Mouse (Mus musculus) liver, embryonic 14.5 days (tissue): ENCODE measurements around the gene Ccdc61. TPM values are rescaled to one million over a fixed set of nuclear protein-coding genes. Genes with fewer than 3 reads are reported as not detected.

Experiments
- ATAC-seq: fragments of 200-750 bp; cut with Nextera tagmentation; 2 replicates; pipeline ENCODE4 v1.8.0; 2017; ENCODE audit warnings: moderate number of reproducible peaks, mild to moderate bottlenecking, moderate library complexity; ENCODE audit not compliant: insufficient read depth
- DNase-seq, 3 experiments: peaks; one replicate each; pipeline ENCODE4 v3.0.0-alpha.2; 2012 to 2013; ENCODE audit warnings: low read depth in 3 of 3, low spot score in 3 of 3
- H3K27ac ChIP-seq: fragments of 300-500 bp; sonication (generic); 2 replicates; pipeline ENCODE4 v1.5.1; 2014; ENCODE audit warnings: moderate library complexity, mild to moderate bottlenecking, control low read depth, inconsistent platforms
- H3K27me3 ChIP-seq: fragments of 300-500 bp; sonication (generic); 2 replicates; pipeline ENCODE4 v1.6.1; 2014; ENCODE audit warnings: mild to moderate bottlenecking, low read length, moderate library complexity; ENCODE audit not compliant: control insufficient read depth, insufficient read depth
- H3K36me3 ChIP-seq: fragments of 300-500 bp; sonication (generic); replicated peaks from 2 replicates; pipeline ENCODE4 v1.6.1; 2014; ENCODE audit warnings: low read depth; ENCODE audit not compliant: control insufficient read depth, insufficient read depth
- H3K4me1 ChIP-seq, 2 experiments: fragments of 200-500 bp in 1 of 2; fragments of 300-500 bp in 1 of 2; sonication (generic) in 1 of 2; replicated peaks; 2 replicates each; pipeline ENCODE4 v1.6.1; 2012 to 2014; ENCODE audit warnings: antibody characterized with exemption in 1 of 2, inconsistent platforms in 1 of 2, low read length in 1 of 2; ENCODE audit not compliant: control insufficient read depth in 2 of 2, insufficient read depth in 2 of 2
- H3K4me2 ChIP-seq: fragments of 300-500 bp; sonication (generic); 2 replicates; pipeline ENCODE4 v1.6.1; 2014; ENCODE audit warnings: low read depth, mild to moderate bottlenecking, control low read depth, moderate library complexity
- H3K4me3 ChIP-seq, 2 experiments: fragments of 200-500 bp in 1 of 2; fragments of 300-500 bp in 1 of 2; sonication (generic) in 1 of 2; 2 replicates each; pipeline ENCODE4 v1.5.1; 2012 to 2014; ENCODE audit warnings: low read depth in 2 of 2, low read length in 2 of 2, mild to moderate bottlenecking in 2 of 2, control low read depth in 1 of 2, inconsistent platforms in 1 of 2, moderate library complexity in 1 of 2; ENCODE audit not compliant: insufficient read depth in 1 of 2
- H3K9ac ChIP-seq: fragments of 300-500 bp; sonication (generic); replicated peaks from 2 replicates; pipeline ENCODE4 v1.6.1; 2014; ENCODE audit warnings: mild to moderate bottlenecking, control low read depth, moderate library complexity
- H3K9me3 ChIP-seq: fragments of 300-500 bp; sonication (generic); 2 replicates; pipeline ENCODE4 v1.6.1; 2016; ENCODE audit warnings: low read length, mixed read lengths; ENCODE audit not compliant: control insufficient read depth
- CTCF ChIP-seq: IDR thresholded peaks from 2 replicates; pipeline ENCODE4 v1.5.1; 2016; ENCODE audit warnings: antibody characterized with exemption, low read depth, control low read depth
- EP300 ChIP-seq: IDR thresholded peaks from 2 replicates; pipeline ENCODE4 v1.6.1; 2016; ENCODE audit warnings: antibody characterized with exemption, low read depth
- WGBS: fragments of 180-500 bp; shearing (Covaris S2); extraction: QIAGEN DNeasy Blood & Tissue Kit; methylation state at CpG from one replicate; pipeline ENCODE4 v1.1.7; 2014; ENCODE audit not compliant: insufficient replicate concordance; 5-methylcytosine and 5-hydroxymethylcytosine counted together
- polyA plus RNA-seq, 2 experiments: library from polyadenylated mRNA; depleted of rRNA in 1 of 2; stranded (reverse) in 1 of 2; unstranded in 1 of 2; fragments of >200 nt; fragmentation: Nextera tagmentation in 1 of 2; extraction: Ambion mirVana in 1 of 2; gene quantifications; 2 replicates each; pipeline versions ENCODE4 v1.2.1 to v1.2.3; 2012 to 2014

Gene Ccdc61
- polyA plus RNA-seq, 2 experiments, result 5.5 to 10.0 TPM

DNA sequence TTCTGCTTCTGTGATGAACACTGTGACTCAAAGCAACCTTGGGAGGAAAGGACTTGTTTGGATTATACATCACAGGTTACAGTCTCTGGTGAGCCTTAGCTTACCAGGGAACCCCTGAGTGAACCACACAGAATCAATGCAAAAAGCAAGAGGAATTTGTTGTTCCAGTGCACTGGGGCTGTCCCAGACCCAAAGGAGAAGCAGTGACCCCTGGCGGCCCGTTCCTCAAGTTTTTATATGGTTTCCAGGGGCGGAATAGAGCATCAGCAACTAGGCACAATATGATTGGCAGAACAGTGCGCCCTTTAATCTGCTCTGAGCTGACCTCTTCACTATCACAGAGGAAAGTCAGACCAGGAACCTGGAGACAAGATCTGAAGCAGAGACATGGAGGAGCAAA is 6.0 kb upstream of the Ccdc61 start:
- ATAC-seq (no peak), DNase-seq (no peak)
- H3K36me3 ChIP-seq, result no peaks in the 10 kb centered on the region
- 38% methylated on average over 4 of the region's 4 CpGs for WGBS
- no peak overlapping the region for H3K4me2 ChIP-seq
- H3K9me3 ChIP-seq, result no peaks in the 10 kb centered on the region
- no peak overlapping the region for H3K9ac ChIP-seq
- H3K4me1 ChIP-seq, result no peaks in the 10 kb centered on the region
- no peak overlapping the region for H3K27ac ChIP-seq
- H3K27me3 ChIP-seq, result no peaks in the 10 kb centered on the region; the same call in 1 of the 2 replicates
- no peak for TF ChIP-seq EP300
- peak; percentile 21; the same call in 1 of the 2 replicates for TF ChIP-seq CTCF
- H3K4me3 ChIP-seq, result no peak overlapping the region

DNA sequence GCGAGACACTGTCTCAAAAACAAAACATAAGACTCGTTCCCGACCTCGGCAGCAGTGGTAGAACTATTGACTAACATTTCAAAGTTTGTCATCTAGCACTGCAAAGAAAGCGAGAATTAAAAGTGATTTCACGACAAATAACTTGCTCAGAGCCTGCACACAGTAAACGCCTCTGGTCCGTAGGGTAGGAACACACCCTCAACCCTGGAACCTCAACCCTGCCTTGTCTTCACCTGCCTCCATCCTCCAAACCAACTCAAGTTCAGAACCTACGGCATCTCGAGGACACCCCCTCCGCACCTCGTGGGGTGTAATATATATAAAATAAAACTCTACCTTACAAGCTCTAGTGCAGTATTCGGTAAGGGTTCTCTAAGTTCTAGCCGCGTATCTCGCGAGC is 418 bp downstream of the Ccdc61 start:
- peak overlapping the region; percentile 66 to 98 for H3K4me3 ChIP-seq
- H3K4me1 ChIP-seq, result peaks cover 2 to 13% of the 10 kb centered on the region in 2 experiments; a peak in 3 of 4 replicates
- no peaks in the 10 kb centered on the region for H3K27me3 ChIP-seq
- ATAC-seq, result peak; percentile 49
- no peak overlapping the region for H3K27ac ChIP-seq
- no peaks in the 10 kb centered on the region for H3K36me3 ChIP-seq
- no peak for DNase-seq
- TF ChIP-seq EP300, result no peak
- TF ChIP-seq CTCF, result no peak
- WGBS, result 2% methylated on average over 17 of the region's 17 CpGs
- peak overlapping the region; percentile 59 for H3K9ac ChIP-seq
- peak overlapping the region; percentile 87 for H3K4me2 ChIP-seq
- H3K9me3 ChIP-seq, result no peaks in the 10 kb centered on the region

DNA sequence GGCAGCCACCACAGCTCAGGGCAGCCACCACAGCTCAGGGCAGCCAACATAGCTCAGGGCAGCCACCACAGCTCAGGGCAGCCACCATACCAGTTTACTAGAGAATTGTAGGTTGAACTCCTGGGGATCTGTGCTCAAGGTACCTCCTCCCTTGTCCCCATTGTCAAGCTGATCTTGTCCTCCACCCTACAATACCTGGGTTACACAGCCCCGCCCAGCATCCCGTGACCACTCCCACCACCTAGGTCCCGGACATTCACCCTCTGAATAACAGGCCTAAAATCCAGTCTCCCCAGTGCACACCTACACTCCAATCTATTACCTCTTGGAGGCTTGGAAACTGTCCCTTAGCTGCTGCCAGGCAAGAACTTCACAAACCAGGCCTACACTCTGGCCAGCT is 5.2 kb downstream of the Ccdc61 start:
- Histone ChIP-seq H3K9me3 (no peaks in the 10 kb centered on the region), H3K4me3 (no peak overlapping the region), H3K36me3 (no peaks in the 10 kb centered on the region), H3K27ac (no peak overlapping the region), H3K27me3 (no peaks in the 10 kb centered on the region), H3K9ac (no peak overlapping the region), H3K4me2 (no peak overlapping the region), H3K4me1 (peaks cover 0 to 7% of the 10 kb centered on the region in 2 experiments; a peak in 2 of 4 replicates)
- ATAC-seq, result no peak
- no peak for DNase-seq
- no peak for TF ChIP-seq CTCF
- TF ChIP-seq EP300, result no peak
- 70% methylated on average over 3 of the region's 3 CpGs for WGBS

DNA sequence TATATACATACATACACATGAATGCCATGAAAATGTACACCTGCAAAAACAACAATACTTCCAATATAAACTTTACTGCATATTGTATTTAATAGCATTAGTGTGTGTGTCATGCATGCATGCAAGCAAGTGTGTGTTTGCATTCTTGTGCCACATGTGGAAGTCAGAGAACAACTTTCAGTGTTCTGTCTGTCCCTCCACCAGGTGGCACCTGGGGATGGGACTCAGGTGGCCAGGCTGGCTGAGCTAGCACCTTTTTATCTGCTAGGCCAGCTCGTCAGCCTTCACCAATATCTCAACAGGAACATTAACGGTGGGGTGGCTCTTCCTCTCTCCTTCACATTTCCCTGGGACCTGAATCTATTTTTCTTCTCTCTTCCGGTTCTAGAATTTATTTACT is 7.7 kb downstream of the Ccdc61 start:
- Histone ChIP-seq H3K4me3 (no peak overlapping the region), H3K9me3 (no peaks in the 10 kb centered on the region), H3K27me3 (no peaks in the 10 kb centered on the region), H3K36me3 (no peaks in the 10 kb centered on the region), H3K4me2 (no peak overlapping the region), H3K9ac (no peak overlapping the region), H3K4me1 (no peaks in the 10 kb centered on the region), H3K27ac (no peak overlapping the region)
- ATAC-seq (no peak), DNase-seq (no peak)
- 63% methylated on average over 3 of the region's 3 CpGs for WGBS
- TF ChIP-seq EP300 (no peak), CTCF (no peak)

DNA sequence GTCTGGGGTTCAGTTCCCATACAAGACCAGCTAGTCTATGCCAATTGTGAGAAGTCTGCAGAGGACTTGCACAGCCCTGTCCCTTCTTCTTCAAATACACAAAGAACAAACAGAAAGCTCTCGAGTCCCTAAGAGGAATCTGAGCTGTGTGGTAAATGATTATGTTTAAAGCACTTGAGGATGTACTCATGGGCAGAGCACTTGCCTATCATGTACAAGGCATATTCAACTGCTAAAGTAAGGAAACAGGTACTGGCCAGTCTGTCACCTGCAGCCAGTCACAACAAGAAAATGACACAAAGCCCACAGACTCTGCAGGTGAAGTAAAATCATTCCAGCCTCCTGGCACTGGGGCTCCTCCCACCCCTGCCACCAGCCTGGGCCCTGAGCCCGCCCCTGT is 9.7 kb downstream of the Ccdc61 start:
- Histone ChIP-seq H3K36me3 (no peaks in the 10 kb centered on the region), H3K9me3 (no peaks in the 10 kb centered on the region), H3K27ac (no peak overlapping the region), H3K4me3 (no peak overlapping the region), H3K27me3 (no peaks in the 10 kb centered on the region), H3K4me1 (no peaks in the 10 kb centered on the region), H3K4me2 (no peak overlapping the region), H3K9ac (no peak overlapping the region)
- WGBS, result 65% methylated on average over 2 of the region's 2 CpGs
- DNase-seq (no peak), ATAC-seq (no peak)
- TF ChIP-seq CTCF (no peak), EP300 (no peak)
